Mouse (Mus musculus): Measurements from ENCODE around the gene Plxdc2. TPM values are rescaled to one million over a fixed set of nuclear protein-coding genes. Genes with fewer than 3 reads are reported as not detected.
A peak's percentile ranks its signal among the peaks of the same experiment; 100 is the strongest.

Plxdc2 gene
- total RNA-seq, 2 experiments from 2014 or later, result 33.5 to 38.5 TPM

DNA sequence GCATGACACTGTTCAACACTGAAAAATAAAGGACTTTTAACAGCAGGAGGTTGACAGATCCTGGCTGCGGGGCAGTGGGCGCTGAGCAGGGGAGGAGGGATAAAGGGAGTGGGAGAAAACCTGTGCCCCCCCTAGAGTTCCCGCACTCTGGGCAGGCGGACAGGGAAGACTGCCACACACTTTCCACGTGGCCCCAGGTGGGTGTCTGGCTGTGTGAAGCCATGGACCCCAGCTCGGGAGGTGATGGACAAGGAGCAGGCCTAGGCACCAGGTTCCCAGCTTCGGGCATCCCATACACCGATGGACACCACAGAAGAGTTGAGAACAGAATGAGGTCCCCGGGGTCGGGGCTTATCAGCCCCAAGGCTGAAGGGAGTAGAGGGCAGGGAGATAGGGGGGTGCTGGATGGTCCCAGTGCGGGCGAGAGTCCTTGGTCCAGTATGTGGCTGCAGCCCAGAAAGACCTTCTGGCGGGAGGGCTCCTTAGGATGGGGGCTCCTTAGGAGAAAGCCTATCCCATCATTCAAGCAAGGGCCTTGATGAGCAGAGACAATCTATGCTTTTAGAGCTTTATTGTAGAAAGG, 215.2 kb downstream of the Plxdc2 start:
- no peak for DNase-seq

- no peak for DNase-seq
These were observed 220.5 kb downstream of the Plxdc2 start for GRCm38 (mm10) chr2:16576566-16576965.

DNA sequence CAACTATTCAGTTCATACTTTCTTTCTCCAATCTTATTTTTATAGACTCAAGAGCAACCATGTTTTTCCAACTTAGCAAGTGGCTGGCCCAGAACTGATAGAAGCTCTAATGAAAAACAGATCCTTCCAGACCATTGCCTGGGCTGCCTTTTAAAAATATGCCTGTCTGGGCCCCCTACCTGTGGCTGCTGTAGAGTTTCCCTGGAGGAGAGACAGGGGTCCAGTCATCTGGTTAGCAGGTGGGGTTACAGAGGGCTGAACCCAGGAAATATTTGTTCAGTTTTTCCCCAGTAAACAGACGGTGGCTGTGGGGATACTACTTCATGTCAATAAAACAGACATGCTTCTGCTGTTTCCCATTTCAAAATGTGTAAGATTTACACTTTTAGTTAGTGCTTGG, 222.0 kb downstream of the Plxdc2 start:
- DNase-seq, result no peak

- no peak for DNase-seq
These were observed 232.4 kb downstream of the Plxdc2 start for GRCm38 (mm10) chr2:16588546-16588945.

DNA sequence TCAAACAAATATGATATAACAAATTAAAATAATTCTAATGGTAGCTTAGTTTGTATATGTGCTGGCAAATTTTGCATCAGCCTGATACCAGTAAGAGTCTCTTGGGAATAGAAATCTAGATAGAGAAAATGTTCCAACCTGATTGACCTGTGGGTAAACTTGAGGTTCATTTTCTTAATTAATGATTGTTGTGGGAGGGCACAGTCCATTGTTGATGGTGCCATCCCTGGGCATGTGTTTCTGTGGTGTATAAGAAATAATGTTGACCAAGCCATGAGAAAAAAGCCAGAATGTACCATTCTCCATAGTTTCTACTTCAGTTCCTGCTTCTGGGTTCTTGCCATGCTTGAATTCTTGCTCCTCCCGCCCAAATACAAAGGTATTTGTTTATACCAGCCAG, 239.3 kb downstream of the Plxdc2 start:
- DNase-seq, result no peak

DNA sequence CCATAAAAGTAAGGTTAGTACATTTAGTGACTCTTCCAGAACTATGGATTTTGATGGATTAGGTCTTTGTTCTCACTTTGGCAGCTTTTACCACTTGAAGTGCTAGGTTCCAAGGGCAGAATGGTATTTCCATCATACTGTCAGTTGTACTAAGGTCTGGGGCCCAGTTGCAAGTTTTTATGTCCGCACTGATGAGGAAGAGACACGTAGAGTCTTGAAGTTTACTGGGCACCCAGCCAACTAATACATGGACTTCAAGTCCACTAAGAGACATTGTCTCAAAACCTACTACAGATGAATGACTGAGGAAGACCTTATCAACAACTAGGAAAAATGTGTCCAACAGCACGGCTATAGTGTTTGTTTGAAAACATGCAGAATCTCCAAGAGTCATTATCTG, 242.1 kb downstream of the Plxdc2 start:
- no peak for DNase-seq

DNA sequence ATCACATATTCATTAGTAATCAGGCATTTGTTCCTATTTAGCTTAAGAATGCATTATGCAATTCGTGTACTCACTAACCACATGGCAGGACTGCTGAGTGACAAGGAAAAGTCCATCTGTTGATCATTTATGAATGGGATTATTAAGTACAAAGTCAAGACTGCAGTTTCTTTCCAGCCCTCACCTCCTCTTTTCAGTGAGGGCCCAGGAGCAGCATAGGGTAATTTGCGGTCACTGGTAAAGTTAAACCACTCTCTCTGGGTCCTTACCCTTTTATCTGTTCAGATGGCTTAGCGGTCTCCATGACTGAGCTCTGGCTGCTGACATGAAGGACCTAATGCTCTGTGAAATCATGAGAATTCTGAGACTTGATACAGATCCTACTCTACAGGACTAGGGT, 248.2 kb downstream of the Plxdc2 start:
- no peak for DNase-seq

DNA sequence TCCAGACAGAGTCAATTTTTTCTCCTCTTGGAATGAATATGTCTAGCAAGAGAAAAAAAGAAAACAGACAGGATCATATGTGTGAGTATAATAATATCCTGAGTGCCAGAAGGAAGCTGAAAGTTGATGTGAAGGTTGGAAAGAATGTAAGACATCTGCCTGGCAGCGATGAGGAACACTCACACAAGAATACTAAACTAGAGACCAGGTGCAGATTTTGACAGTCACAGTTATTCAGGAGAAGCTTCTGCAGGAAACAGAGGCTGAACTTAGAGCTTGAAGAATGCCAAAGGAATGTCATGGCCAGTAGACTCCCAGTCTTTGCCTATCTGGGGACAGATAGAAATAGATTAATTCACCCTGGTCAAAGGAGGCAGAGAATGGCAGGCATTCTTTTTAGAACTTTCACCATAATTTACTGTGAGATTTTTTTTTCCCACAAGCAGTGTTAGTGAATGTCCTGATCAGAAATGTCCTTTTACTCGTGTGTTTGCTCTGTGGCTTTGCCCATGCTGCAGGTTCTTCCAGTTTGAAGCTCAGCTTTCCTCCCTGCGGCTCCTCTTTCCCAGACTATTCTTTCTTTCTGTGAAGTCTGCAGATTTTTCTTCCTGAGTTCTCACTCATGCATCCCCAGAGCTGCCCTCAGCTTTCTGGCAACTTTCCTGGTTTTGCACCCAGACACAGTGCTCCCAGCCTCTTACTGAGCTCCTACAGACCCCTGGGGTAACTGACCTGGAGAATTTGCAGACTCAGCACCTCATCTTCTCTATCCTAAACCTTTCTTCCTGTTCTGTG, 251.9 kb downstream of the Plxdc2 start:
- DNase-seq, result no peak

DNA sequence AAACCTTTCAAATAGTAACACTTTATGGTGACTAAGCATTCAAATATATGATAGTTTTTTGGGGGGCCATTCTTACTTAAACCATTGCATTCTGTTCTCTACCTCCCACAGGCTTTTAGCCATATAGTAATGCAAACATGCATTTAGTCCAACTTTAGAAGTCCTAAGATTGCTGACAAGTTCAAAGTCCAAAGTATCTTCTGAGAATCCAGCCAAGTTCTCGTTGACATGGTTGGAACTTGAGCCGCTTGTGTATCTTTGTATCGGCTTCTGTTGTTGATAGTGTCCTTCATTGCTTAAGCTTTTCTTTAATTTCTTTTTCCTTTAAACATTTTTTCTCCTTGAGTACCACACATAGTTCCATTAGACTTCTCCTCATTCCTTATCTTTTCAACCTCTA, 286.0 kb downstream of the Plxdc2 start:
- DNase-seq, result no peak

DNA sequence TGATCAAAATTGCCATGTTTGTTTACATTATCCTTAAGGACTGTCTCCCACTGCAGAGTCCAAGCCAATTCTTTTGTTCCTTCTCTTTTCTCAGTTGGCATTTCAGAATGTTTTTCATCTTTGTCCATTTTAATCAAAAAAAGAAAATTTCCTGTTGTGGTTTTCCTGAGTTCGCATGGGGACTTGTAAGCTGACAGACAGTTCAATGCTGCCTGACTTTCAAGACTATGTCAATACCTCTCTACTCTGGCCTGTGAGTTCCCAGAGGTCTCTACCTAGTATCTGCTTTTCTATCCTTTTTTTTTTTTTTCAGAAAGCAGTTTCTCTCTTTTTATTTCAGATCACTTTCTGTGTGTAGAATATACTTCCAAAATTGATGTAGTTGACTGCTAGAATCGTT, 295.6 kb downstream of the Plxdc2 start:
- DNase-seq, result no peak

DNA sequence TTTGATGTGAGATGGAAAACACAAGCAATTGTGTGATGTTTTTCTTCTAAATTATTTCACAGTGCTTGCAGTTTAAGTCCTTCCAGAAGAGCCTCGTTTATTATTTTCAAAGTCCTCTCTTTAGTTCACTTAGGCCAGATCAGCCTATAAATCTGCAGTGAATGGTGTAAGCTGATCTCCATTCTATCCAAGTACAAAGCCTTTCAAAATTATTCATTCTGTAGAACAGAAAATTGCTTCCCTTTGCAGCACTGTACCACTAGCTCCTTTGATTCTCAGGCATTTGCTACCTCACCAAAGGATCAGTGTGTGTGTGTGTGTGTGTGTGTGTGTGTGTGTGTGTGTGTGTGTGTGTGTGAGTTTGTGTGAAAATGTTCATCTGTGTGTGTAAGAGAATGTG, 308.4 kb downstream of the Plxdc2 start:
- no peak for DNase-seq

DNA sequence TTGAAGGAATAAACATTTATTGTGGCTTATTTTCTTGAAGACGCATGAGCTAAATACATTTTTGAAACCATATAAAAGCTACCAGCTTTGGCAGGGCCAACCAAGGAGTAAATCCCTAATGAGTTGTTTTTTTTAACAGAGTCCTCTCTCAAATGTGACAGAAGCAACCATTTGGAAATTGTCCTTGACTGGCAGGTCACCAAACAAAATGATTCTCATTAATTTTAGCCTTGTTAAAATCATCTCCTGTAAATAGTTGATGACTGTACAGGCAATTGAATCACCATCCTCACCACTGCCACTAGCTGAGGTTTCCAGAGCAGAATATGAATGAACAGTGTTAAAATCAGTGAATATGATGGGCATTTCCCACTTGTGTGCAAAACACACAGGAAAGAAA, 312.3 kb downstream of the Plxdc2 start:
- no peak for DNase-seq

DNA sequence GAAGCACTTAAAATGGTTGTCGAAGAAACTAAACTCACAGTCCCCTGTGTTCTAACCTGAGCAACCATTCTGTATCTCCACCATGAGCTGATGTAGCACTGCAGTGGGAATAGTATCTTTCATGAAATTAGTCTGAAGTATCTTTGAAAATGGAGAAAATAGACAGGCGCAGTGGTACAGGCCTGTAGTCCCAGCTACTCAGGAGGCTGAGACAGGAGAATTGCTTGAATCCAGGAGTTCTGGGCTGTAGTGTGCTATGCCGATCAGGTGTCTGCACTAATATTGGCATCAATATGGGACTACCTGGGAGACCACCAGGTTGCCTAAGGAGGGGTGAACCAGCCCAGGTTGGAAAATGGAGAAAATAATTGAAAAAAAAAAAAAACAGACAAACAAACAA, 326.8 kb downstream of the Plxdc2 start:
- no peak for DNase-seq

DNA sequence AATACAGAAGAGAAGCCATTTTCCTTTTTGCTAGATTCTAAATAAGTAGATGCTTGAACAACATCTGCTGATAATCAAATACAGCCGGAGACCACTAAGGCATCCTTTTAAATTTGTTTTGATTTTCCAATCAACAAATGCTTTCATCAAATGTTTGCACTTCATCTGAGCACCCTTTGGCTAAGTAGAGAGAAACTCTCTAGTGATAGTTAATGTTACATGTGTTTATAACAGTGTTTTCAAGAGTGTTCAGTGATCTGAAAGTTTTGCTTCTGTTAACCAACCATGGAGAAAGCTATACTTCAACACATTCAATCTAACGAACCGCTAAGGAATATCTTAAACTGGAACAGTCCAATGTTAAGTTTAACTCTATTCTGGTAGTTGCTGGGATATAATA, 327.6 kb downstream of the Plxdc2 start:
- no peak for DNase-seq

GRCm38 (mm10) chr2:16684529-16684928, 328.4 kb downstream of the Plxdc2 start:
- DNase-seq, result no peak

DNA sequence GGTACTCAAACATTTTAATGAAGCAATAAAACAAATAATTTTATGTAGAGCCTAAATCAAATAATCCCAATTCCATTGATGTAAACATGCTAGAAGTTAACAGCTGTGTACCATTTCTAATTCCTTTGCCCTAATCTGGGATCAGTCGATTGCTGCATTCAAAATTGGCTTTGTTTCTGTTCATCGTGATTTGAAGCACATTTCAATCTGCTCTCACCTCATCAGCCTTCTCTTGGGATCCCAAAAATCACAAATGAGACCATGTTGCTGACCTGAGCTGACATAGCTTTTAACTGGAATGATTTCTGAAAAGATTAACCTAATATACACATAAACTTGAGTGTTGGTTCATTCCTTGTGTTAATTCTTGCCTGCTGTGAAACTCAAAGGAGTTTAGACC, 340.3 kb downstream of the Plxdc2 start:
- DNase-seq, result no peak

DNA sequence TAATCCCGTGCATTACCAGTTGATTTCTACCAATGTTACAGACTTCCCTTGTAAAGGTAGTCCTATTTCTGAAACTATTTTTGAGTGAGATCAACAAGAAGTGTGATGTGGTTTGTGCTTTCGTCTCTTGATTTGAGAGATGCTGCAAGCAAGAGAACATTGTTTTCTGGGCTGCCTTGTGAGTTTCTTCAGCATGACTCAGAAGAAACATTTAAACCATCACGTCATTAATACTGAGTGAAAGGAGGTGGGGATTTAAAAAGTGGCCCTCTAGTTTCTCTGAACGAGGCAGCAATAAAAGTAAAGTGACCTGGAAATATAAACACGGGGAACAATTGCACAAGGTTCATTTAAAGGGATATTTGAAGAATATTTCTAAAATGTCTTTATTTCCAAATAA, 341.1 kb downstream of the Plxdc2 start:
- no peak for DNase-seq

- no peak for DNase-seq
These were observed 350.1 kb downstream of the Plxdc2 start for GRCm38 (mm10) chr2:16706227-16706626.

DNA sequence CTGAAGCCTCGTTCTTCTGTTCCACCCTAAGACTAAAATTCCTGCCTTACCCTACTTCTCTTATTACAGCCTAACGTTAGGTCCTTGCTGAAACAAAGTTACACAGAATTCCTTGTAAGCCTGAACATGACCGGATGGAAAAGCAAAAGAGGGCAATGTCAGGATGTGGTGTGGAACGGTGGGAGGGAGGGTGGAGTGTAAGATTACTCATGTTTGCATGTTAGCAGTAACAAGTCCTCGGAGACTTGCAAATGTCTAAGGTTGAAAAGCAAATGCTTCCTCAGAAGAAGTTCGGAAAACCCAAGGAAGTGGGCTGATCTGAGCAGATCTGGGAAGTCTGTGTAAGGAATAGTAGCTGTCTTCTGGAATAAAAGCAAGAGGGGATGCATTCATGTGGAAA, 353.8 kb downstream of the Plxdc2 start:
- DNase-seq, result no peak

GRCm38 (mm10) chr2:16731033-16731432, 374.9 kb downstream of the Plxdc2 start:
- DNase-seq, result no peak

DNA sequence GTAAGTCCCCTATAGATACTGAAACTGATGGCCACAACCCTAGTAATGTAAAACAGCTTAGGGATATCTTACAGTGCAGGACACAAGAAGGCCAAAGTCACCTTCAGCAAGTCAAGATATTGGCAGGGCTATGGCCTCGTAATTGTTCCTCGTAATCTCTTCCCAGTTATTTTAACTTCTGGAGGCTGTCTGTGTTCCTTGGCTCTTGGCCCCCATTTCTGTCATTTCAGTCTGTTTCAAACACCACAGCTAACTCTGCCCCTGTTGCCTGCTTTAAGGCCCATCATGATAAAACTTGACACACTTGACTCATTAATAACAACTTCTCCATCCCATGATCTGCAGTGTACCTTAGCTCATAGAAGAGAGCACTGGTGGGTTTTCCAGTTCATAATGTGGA, 378.3 kb downstream of the Plxdc2 start:
- DNase-seq, result no peak

DNA sequence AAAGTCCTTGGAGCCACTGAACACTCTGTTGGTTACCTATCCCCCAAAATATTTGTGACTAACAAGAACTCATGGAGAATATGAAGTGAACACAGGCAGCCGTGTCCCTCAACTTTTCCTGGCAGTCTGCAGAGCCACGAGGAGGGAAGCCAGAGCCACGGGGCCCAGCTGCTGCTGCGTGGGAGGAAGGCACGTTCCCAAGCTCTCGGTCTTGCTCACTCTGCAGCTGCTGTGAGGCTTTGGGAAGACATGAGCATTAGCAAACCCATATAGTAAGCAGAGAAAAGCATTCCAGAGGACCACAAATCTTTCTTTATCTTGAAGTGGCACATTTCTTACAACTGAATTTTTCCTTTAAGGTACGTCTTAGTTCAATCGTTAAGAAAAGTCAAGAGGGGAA, 382.1 kb downstream of the Plxdc2 start:
- peak; percentile 70 for DNase-seq

- no peak for DNase-seq
These were observed 385.7 kb downstream of the Plxdc2 start for GRCm38 (mm10) chr2:16741813-16742212.

DNA sequence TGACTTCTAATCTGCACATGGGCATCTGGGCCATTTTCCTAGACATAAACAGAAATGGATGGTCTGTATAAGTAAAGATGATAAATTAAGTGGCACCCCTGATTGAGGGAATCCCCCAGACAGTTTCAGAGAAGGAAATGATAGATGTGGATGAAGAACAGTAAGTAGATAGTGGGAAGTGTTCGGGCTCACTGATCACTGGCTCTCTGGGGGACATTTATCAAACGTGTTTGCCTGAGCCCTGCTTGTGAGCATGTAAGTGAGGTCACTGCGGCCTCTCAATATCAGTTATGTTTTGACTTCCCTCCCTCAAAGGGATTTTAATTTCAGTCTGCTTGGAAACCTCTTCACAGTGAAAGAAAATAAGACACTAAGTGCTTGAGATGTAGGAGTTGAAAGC, 387.5 kb downstream of the Plxdc2 start:
- DNase-seq, result no peak
